Mouse (Mus musculus) C2C12 (cell line): Measurements from ENCODE around the gene Ptges3l.

Experiments
- CTCF ChIP-seq: IDR thresholded peaks from one replicate; pipeline ENCODE4 v1.5.1; 2011; ENCODE audit not compliant: control insufficient read depth, insufficient read depth, insufficient read length
- MYOD1 ChIP-seq: IDR thresholded peaks from one replicate; pipeline ENCODE4 v1.6.1; 2011; ENCODE audit warnings: low read depth; ENCODE audit not compliant: control insufficient read depth, insufficient read length
- USF1 ChIP-seq: IDR thresholded peaks from one replicate; pipeline ENCODE4 v1.6.1; 2011; ENCODE audit warnings: low read depth, mild to moderate bottlenecking, control low read depth, moderate library complexity

- no peak for TF ChIP-seq CTCF
- no peak for TF ChIP-seq MYOD1
- no peak for TF ChIP-seq USF1
Measured at GRCm38 (mm10) chr11:101470206-101470605, 45.1 kb upstream of the Ptges3l start.
